Mouse (Mus musculus) left cerebral cortex, adult 2 months (tissue): ENCODE results near the gene Pax5. TPM values are rescaled to one million over a fixed set of nuclear protein-coding genes. Genes with fewer than 3 reads are reported as not detected.

ENCODE experiments used
- DNase-seq, 2 experiments: peaks; one replicate each; pipeline ENCODE4 v3.0.0; 2021 to 2022; ENCODE audit warnings: low spot score in 2 of 2, mixed read lengths in 1 of 2; ENCODE audit errors: extremely low spot score in 1 of 2
- H3K27ac ChIP-seq: fragments of 200-600 bp; 2 replicates; pipeline ENCODE4 v1.8.1; 2022
- H3K4me3 ChIP-seq: fragments of 200-600 bp; 2 replicates; pipeline ENCODE4 v1.8.1; 2022
- CTCF ChIP-seq: fragments of 200-600 bp; IDR thresholded peaks from 2 replicates; pipeline ENCODE4 v1.8.1; 2022; ENCODE audit warnings: antibody characterized with exemption, mild to moderate bottlenecking, moderate library complexity
- intact Hi-C: fragments of 180-260 bp; cut with DNase I; formaldehyde crosslinking; loops from one replicate; pipeline ENCODE4 v1.15.1; 2025
- total RNA-seq, 2 experiments: library from RNA; stranded (reverse); gene quantifications; 2 replicates each; pipeline ENCODE4 v1.2.3; 2021

The Pax5 gene
- total RNA-seq, 2 experiments from 2014 or later: 0.51 TPM; not detected in 1

DNA sequence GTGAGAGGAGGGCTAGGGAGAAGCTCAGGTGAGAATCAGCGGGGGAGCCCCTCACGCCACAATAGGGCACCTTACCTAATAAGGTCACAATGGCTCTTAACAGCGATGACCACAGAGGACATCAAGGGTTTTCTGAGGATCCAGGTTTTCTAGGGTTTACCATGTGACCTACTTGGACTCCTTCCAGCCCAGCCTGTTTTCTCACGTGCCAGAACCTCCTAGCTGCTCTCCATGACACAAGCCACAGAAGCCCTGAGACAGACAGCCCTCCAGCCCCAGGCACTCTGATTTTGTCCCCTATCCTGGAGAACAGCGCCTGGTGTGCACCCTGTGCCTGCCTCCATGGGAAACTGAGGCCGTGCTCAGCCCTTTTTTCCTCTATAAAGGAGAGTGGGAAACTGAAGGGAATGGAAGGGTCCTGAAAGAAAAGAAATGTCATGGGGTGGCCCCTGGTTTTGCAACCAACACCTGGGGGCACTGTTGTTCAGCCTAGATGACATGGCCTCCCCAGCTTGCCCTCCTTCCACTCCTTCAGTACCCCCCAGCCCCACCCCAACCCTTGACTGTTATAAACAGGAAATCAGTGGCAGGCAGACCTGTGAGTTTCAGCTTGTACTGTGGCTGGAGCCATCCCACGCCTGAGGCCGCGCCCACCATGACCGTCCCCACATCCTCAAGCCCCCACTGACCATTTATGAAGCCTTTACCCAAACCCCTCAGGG, 37.9 kb downstream of the Pax5 start:
- Histone ChIP-seq H3K4me3 (no peak overlapping the region), H3K27ac (no peak overlapping the region)
- intact Hi-C loops: no loop called here
- no peak for DNase-seq
- TF ChIP-seq CTCF: no peak

DNA sequence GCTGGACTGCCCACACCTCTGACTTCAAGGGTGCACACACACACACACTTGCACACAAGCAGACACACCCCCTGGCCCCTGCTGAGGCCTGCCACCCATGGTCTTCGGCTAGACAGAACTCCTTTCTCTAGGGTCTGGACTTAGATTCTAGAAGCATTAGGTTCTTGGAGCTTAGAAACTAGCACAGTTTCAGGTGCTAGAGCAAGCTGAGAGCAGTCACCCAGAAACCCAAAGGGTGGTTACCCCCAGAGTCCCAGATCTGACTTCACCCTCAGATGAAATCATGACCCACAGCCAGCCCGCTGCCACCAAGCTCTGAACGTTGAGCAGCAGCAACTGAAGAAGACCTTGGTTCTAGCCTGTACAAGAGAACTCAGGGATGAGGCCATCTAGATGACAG, 38.8 kb downstream of the Pax5 start:
- Histone ChIP-seq H3K4me3 (no peak overlapping the region), H3K27ac (no peak overlapping the region)
- intact Hi-C loops: no loop called here
- no peak for DNase-seq
- TF ChIP-seq CTCF: no peak

DNA sequence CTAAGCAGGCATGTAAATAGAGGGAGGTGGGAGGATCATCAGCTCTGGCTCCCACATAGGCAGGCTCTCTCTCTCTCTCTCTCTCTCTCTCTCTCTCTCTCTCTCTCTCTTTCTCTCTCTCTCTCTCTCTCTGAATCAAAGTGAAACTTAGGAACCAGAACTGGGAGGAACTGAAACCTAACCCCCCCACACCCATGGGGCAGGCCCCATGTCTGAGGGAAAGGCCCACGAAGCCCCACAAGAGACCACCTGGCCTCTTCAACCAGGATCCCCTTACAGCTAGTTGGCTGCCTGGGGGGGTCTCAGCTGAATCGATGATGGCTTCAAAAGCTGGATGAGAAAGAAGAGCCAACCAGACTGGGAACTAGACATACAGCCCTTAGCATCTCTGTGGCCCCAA, 39.3 kb downstream of the Pax5 start:
- no peak for TF ChIP-seq CTCF
- no peak overlapping the region for H3K4me3 ChIP-seq
- no peak overlapping the region for H3K27ac ChIP-seq
- intact Hi-C loops: no loop called here
- no peak for DNase-seq

DNA sequence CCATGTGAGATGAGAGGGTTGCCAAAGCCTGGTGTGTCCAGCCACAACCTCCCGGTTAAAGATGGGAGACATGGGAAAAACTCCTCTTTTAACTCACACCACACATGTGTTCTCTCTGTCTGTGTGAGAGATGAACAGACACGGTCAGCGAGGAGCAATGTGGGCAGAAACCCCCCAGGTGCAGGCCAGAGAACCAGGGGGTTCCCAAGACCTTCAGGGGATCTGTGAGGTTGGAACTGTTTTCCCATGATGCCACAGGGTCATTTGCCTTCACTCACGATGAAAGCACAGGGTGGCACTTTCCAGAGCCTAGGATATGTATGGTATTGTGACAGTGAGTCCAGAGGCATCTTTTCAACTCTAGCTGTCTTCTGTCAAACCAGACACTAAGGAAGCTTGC, 39.9 kb downstream of the Pax5 start:
- H3K4me3 ChIP-seq: no peak overlapping the region
- intact Hi-C loops: no loop called here

DNA sequence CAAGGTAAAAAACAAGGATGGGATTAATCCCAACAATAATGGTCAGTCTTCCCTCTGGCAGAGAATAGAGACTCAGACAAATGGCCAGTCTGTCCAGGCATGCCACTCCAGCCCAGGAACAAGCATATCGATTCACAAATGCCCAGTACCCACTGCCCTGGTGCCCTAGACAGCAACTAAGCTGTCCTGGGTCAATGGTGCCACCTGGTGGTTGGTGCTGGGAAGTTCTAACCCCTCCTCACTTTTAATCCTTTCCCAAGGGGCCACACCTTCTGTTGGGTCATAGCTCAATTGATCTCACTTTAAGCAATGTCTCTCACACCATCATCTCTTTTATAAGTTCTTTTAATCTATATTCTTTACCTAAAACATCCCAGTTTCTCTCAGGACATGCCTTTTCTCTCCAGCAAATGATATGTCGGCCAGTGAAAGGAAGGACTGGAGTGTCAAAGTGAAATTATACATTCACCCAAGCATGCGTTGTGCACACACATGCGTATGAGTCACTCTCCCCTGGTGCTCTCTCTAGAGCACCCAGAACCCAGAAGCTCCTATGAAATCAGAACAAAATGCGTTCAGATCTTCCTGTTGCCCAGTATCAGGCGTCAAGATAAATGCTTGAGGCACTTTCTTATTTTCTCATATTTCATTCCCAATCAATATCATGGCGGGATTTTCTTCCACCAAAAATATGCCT, 40.7 kb downstream of the Pax5 start:
- Histone ChIP-seq H3K4me3 (no peak overlapping the region), H3K27ac (no peak overlapping the region)
- peak; percentile 37 for TF ChIP-seq CTCF
- intact Hi-C loops: no loop called here
- DNase-seq: no peak

More for the DNA sequence above, 39.9 kb downstream of the Pax5 start:
- H3K27ac ChIP-seq: no peak overlapping the region
- no peak for TF ChIP-seq CTCF
- DNase-seq: no peak

DNA sequence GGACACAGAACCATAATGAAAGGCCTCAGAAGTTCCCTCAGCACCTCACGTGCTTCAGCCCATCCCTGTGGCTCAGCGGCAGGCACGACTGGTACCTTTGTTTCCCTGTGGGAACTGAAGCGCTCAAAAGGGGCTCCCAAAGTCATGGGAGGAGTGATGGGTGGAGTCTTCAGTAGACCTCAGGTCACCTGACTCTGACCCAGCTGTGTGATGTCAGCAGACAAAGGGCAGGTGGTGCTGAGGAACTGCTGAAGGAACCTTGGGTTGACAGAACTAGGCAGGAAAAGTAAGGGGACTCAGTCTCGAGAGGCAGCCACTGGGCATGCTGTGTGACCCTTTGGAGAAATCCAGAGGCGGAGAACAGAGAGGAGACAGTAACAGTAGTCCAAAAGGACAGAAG, 41.7 kb downstream of the Pax5 start:
- Histone ChIP-seq H3K4me3 (no peak overlapping the region), H3K27ac (no peak overlapping the region)
- intact Hi-C loops: no loop called here
- TF ChIP-seq CTCF: no peak
- no peak for DNase-seq

DNA sequence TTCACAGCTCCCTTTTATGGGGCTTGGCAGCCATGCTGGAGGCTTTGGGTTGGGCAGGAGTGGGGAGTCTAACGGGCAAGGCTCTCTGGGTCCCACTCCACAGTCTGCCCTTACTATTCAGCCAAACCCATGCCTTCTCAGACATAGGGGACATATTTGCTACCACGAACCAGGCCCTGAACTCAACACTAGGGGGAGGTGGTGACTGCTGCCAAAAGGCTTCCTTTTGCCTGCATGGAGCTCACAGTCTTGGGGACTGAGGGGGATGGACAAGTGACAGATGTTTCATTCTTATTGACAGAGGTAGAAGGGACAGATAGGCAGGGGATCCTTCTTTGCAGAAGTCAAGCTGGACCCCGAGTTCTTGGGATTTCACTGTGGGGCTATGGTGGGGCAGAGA, 42.1 kb downstream of the Pax5 start:
- intact Hi-C loops: no loop called here
- no peak overlapping the region for H3K4me3 ChIP-seq
- no peak for DNase-seq
- no peak for TF ChIP-seq CTCF
- H3K27ac ChIP-seq: no peak overlapping the region

DNA sequence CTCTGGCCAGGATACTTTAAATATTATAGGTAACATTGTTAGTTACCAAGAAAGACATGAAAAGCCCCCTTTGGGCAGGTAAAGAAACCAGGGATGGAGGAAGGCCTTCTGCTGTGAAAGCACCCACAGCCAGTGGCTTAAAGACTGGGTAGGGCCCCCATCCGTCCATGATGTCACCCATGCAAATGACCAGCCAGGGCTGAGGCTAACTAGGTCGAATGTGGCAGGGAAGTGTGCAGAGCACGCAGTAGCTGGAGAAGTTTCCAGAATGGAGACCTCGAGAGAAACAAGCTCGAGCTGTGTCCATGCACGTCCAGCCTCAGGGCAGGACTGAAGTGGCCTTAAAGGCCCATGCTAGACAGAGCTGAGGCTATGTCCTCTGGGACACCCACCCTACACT, 42.9 kb downstream of the Pax5 start:
- Histone ChIP-seq H3K27ac (no peak overlapping the region), H3K4me3 (no peak overlapping the region)
- intact Hi-C loops: no loop called here
- TF ChIP-seq CTCF: no peak
- DNase-seq: no peak

DNA sequence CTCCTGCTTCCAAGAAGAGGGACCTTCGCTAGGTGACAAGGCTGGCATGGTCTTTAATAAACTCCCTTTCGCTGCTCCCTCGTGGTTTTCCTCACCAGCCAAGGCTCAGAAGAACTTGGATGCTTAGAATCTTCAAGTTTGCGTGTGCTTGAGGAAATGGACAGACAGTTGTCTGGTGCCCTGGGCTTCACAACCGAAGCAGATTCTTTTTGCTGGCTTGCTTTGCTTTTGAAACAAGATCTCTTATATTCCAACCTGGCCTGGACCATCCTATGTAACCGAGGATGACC, 45.6 kb downstream of the Pax5 start:
- TF ChIP-seq CTCF: no peak
- Histone ChIP-seq H3K27ac (no peak overlapping the region), H3K4me3 (peak overlapping the region; percentile 46)
- DNase-seq: no peak
- intact Hi-C loops: no loop called here

DNA sequence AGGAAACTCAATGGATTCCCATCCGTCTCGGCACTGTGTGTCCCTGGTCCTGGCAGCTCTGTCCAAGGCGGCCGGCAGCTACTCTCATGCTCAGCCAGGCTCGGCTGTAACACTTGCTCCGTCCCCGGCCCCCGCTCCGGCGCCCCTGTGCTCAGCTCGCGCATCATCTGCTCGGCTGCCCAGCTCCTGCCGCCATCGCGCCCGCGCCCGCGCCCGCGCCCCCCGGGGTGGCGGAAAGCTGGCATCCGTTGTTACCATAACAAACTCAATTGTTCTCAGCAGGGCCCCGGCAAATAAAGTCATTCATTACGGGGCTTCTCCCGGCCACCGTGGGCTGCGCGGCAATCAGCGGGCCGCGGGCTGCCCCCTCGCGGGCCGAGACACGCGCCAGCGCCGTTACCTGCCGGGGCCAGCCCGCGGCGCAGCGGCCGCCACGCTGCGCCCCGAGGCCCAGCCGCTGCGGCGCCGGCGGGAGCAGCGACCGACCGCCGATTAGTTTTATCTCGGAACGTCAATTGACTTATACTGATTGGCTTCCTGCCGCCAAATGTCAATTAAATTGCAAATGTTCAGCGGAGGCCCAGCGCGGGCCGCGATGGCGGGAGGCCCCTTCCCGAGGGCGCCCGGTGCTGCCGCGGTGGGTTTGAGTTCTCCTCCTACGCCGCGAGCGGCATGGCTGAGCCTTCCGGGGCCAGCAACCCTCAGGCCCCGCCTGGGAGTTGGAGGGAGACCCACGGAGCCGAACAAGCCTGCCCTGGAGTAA, 46.1 kb downstream of the Pax5 start:
- no peak overlapping the region for H3K27ac ChIP-seq
- DNase-seq: peak in 1 of 2 experiments; percentile 17

DNA sequence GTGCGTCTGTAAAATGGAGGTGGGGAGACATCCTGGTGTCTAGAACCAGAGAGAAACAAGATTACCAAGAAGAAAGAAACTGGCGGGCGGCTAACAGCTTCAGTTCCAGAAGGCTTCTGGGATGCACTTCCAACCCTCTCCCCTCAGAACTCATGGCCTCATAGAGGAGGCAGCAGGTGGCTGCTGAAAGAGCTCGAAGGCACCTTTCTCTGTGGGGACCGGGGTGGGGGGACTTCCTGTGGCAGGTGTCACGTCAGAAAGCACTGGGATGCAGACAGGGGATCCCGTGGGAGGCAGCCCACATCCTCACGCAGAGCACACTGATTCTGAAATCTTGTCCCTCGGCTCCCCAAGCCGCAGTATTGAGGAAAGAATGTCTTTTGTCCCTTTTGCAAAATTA, 46.8 kb downstream of the Pax5 start:
- peak overlapping the region; percentile 46 for H3K4me3 ChIP-seq
- H3K27ac ChIP-seq: no peak overlapping the region
- intact Hi-C loops: no loop called here
- TF ChIP-seq CTCF: no peak
- DNase-seq: no peak

More for the DNA sequence above, 46.1 kb downstream of the Pax5 start:
- TF ChIP-seq CTCF: no peak
- intact Hi-C loops: no loop called here
- H3K4me3 ChIP-seq: peak overlapping the region; percentile 46

DNA sequence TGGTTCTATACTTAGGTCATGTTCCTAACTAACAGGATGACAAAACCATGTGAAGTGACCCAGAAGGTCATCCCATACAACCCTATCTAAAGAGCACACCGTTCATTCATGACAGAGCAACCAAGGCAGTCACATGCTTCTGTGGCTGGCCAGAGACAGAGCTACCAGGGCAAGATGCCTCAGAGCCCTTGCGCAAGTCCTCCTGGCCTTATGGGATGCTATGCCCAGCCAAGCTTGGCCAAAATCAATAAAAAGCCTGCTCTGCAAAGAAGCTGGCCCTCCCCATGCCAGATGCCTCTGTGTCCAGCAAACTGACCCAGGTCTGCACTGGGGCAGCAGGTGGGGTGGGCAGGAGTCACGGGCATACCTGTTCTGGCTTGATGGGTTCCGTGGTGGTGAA, 65.1 kb downstream of the Pax5 start:
- intact Hi-C loops: no loop called here
- no peak for TF ChIP-seq CTCF
- H3K27ac ChIP-seq: no peak overlapping the region
- DNase-seq: no peak
- no peak overlapping the region for H3K4me3 ChIP-seq
